Mouse (Mus musculus): ENCODE results near the gene Lrrc57. TPM values are rescaled to one million over a fixed set of nuclear protein-coding genes. Genes with fewer than 3 reads are reported as not detected.
"Not testable (repeated sequence)": the region's sequence is repeated elsewhere in the genome, so short reads cannot be mapped to it uniquely, and the experiment has no call there.

The Lrrc57 gene
- total and polyA plus RNA-seq, 2 experiments from 2014 or later = 26.6 to 39.5 TPM

GRCm38 (mm10) chr2:120575978-120576377, 33.3 kb downstream of the Lrrc57 start:
- no peaks in the 10 kb centered on the region for H3K27me3 ChIP-seq (ENCODE audit: insufficient read depth, low read length)
- H3K4me2 ChIP-seq (ENCODE audit: low read depth, low read length) = no peak overlapping the region
- no peak overlapping the region for H3K27ac ChIP-seq
- DNase-seq (ENCODE audit: low spot score) (no peak), ATAC-seq (no peak)
- 91% methylated on average over 2 of the region's 2 CpGs for WGBS
- no peak for TF ChIP-seq CTCF (IDR thresholded peaks at IDR 0.05; ENCODE audit: low read depth)
- H3K36me3 ChIP-seq (ENCODE audit: insufficient read depth, low read length) = no peaks in the 10 kb centered on the region
- no peaks in the 10 kb centered on the region for H3K4me1 ChIP-seq (ENCODE audit: insufficient read depth, low read length)
- no peak overlapping the region for H3K9ac ChIP-seq (replicated peaks; ENCODE audit: low read length)
- H3K4me3 ChIP-seq (ENCODE audit: low read length) = no peak overlapping the region
- H3K9me3 ChIP-seq (ENCODE audit: low read length) = no peaks in the 10 kb centered on the region

GRCm38 (mm10) chr2:120575121-120575520, 34.2 kb downstream of the Lrrc57 start:
- TF ChIP-seq CTCF (IDR thresholded peaks at IDR 0.05; ENCODE audit: low read depth) = no peak
- no peaks in the 10 kb centered on the region for H3K4me1 ChIP-seq (ENCODE audit: insufficient read depth, low read length)
- no peaks in the 10 kb centered on the region for H3K9me3 ChIP-seq (ENCODE audit: low read length)
- DNase-seq (ENCODE audit: low spot score) = no peak
- no peaks in the 10 kb centered on the region for H3K27me3 ChIP-seq (ENCODE audit: insufficient read depth, low read length)
- no peak for ATAC-seq
- H3K36me3 ChIP-seq (ENCODE audit: insufficient read depth, low read length) = no peaks in the 10 kb centered on the region
- H3K27ac ChIP-seq = no peak overlapping the region
- H3K4me3 ChIP-seq (ENCODE audit: low read length) = no peak overlapping the region
- H3K9ac ChIP-seq (replicated peaks; ENCODE audit: low read length) = no peak overlapping the region
- 93% methylated on average over 3 of the region's 3 CpGs for WGBS
- H3K4me2 ChIP-seq (ENCODE audit: low read depth, low read length) = no peak overlapping the region

GRCm38 (mm10) chr2:120572161-120572560, 37.2 kb downstream of the Lrrc57 start:
- DNase-seq (ENCODE audit: low spot score); H3K27me3 ChIP-seq (ENCODE audit: insufficient read depth, low read length); H3K36me3 ChIP-seq (ENCODE audit: insufficient read depth, low read length); H3K27ac ChIP-seq; H3K4me3 ChIP-seq (ENCODE audit: low read length); H3K4me1 ChIP-seq (ENCODE audit: insufficient read depth, low read length); H3K9me3 ChIP-seq (ENCODE audit: low read length); ATAC-seq; H3K4me2 ChIP-seq (ENCODE audit: low read depth, low read length); H3K9ac ChIP-seq (replicated peaks; ENCODE audit: low read length): not testable (repeated sequence)
- 96% methylated on average over 3 of the region's 3 CpGs for WGBS

GRCm38 (mm10) chr2:120571081-120571480, 38.2 kb downstream of the Lrrc57 start:
- no peak for TF ChIP-seq CTCF (IDR thresholded peaks at IDR 0.05; ENCODE audit: low read depth)

GRCm38 (mm10) chr2:120567798-120568320, 41.5 kb downstream of the Lrrc57 start:
- Histone ChIP-seq H3K9me3 (ENCODE audit: low read length) (no peaks in the 10 kb centered on the region), H3K4me2 (ENCODE audit: low read depth, low read length) (peak overlapping the region; percentile 83), H3K36me3 (ENCODE audit: insufficient read depth, low read length) (no peaks in the 10 kb centered on the region), H3K4me3 (ENCODE audit: low read length) (peak overlapping the region; percentile 76), H3K4me1 (ENCODE audit: insufficient read depth, low read length) (peaks cover 10% of the 10 kb centered on the region), H3K9ac (replicated peaks; ENCODE audit: low read length) (peak overlapping the region; percentile 77), H3K27ac (peak overlapping the region; percentile 73), H3K27me3 (ENCODE audit: insufficient read depth, low read length) (no peaks in the 10 kb centered on the region)
- TF ChIP-seq CTCF (IDR thresholded peaks at IDR 0.05; ENCODE audit: low read depth) = no peak; the same call in 1 of the 2 replicates
- no peak for DNase-seq (ENCODE audit: low spot score)
- peak; percentile 73 for ATAC-seq
- 1% methylated on average over 22 of the region's 22 CpGs for WGBS

More at GRCm38 (mm10) chr2:120571081-120571480, 38.2 kb downstream of the Lrrc57 start:
- ATAC-seq (no peak), DNase-seq (ENCODE audit: low spot score) (no peak)
- no peaks in the 10 kb centered on the region for H3K27me3 ChIP-seq (ENCODE audit: insufficient read depth, low read length)
- no peak overlapping the region for H3K4me2 ChIP-seq (ENCODE audit: low read depth, low read length)
- H3K9me3 ChIP-seq (ENCODE audit: low read length) = no peaks in the 10 kb centered on the region
- H3K36me3 ChIP-seq (ENCODE audit: insufficient read depth, low read length) = no peaks in the 10 kb centered on the region
- H3K4me1 ChIP-seq (ENCODE audit: insufficient read depth, low read length) = peaks cover 10% of the 10 kb centered on the region
- H3K9ac ChIP-seq (replicated peaks; ENCODE audit: low read length) = no peak overlapping the region
- H3K27ac ChIP-seq = no peak overlapping the region
- 94% methylated on average over 3 of the region's 3 CpGs for WGBS
- H3K4me3 ChIP-seq (ENCODE audit: low read length) = no peak overlapping the region

GRCm38 (mm10) chr2:120566886-120567797, 42.2 kb downstream of the Lrrc57 start, which contains the start of gene Snap23:
Gene Snap23 (plus strand): TSS chr2:120567671.
- Histone ChIP-seq H3K4me3 (ENCODE audit: low read length) (peak within 1 kb of the TSS; percentile 76), H3K4me1 (ENCODE audit: insufficient read depth, low read length) (peaks cover 10% of the 10 kb centered on the region), H3K27me3 (ENCODE audit: insufficient read depth, low read length) (no peaks in the 10 kb centered on the region), H3K9me3 (ENCODE audit: low read length) (no peaks in the 10 kb centered on the region), H3K36me3 (ENCODE audit: insufficient read depth, low read length) (no peaks in the 10 kb centered on the region), H3K4me2 (ENCODE audit: low read depth, low read length) (peak within 1 kb of the TSS; percentile 83), H3K27ac (peak within 1 kb of the TSS; percentile 73), H3K9ac (replicated peaks; ENCODE audit: low read length) (peak within 1 kb of the TSS; percentile 77)
- 2% methylated on average over 42 of the region's 42 CpGs for WGBS
- TF ChIP-seq CTCF (IDR thresholded peaks at IDR 0.05; ENCODE audit: low read depth) = no peak
- DNase-seq (ENCODE audit: low spot score) (peak; percentile 97), ATAC-seq (peak; percentile 94)

All from hindbrain, postnatal 0 days (tissue).